Mouse (Mus musculus) cerebellum, adult 9-10 months (tissue): ENCODE data around the gene Kcnd2.

Source experiments
- DNase-seq: peaks from one replicate; pipeline ENCODE4 v3.0.0; 2022

The Kcnd2 gene

GRCm38 (mm10) chr6:21697641-21698040 lies 482.3 kb downstream of the Kcnd2 start:
- no peak for DNase-seq

- DNase-seq: no peak
Observed at GRCm38 (mm10) chr6:21701131-21701530, 485.8 kb downstream of the Kcnd2 start.

- peak; percentile 74 for DNase-seq
Observed at GRCm38 (mm10) chr6:21709228-21709627, 493.9 kb downstream of the Kcnd2 start.

DNA sequence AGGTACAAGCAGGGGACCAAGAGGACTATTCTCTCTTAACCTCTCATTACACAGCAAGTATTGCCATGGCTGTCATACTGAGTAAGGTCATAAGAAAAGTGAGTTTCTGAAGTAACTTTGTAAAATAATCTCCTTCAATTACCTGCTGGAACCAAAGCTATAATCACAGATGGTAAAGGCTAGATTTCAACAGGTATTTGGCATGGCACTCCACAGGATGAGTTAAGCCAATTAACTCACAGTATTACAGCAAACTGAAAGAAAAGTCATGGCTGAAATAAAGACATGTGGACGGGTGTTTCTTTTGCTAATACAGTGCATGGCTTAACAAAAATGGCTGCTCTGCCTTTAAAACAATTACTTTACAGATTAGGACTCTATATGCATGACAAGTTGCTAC lies 503.8 kb downstream of the Kcnd2 start:
- DNase-seq: peak; percentile 71

DNA sequence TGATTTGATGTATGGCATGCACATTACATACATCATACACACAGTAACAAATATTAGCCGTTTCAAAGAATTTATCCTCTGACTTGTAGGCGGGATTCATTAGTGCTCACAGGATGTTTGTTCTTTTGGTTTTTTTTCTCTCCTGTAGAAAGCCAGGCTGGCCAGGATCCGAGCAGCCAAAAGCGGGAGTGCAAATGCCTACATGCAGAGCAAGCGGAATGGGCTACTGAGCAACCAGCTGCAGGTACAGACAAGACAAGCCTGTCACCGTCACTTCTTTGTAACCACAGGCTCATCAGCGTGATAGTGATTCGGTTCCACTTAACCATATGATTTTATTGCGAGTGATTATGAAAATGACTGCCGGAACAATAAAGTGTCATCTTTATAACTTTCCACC lies 506.9 kb downstream of the Kcnd2 start:
- DNase-seq: peak; percentile 42

DNA sequence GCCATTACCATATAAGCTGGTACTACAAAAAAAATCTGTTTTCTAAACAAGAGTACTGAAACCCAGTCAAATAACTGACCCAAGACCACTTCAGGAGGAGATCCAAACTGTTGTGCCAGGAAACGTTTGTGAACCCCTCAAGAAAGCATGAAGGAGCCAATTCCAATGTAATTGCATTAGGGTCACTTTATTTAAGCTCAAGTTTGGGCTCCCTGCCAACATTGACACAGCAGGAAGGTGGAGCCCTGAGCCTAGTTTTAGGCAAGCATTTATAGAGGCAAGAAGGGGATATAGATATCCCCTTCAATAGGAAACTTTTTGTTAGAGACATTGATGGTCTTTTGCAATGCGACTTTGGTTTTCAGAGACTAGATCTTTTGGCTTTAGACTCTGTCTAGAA lies 525.3 kb downstream of the Kcnd2 start:
- DNase-seq: no peak

GRCm38 (mm10) chr6:21744615-21745266 lies 529.4 kb downstream of the Kcnd2 start:
- no peak for DNase-seq

GRCm38 (mm10) chr6:21747536-21747935 lies 532.2 kb downstream of the Kcnd2 start:
- DNase-seq: no peak

- peak; percentile 2 for DNase-seq
Observed at GRCm38 (mm10) chr6:21767787-21768221, 552.5 kb downstream of the Kcnd2 start.

- no peak for DNase-seq
Observed at GRCm38 (mm10) chr6:21768745-21769446, 553.6 kb downstream of the Kcnd2 start.

DNA sequence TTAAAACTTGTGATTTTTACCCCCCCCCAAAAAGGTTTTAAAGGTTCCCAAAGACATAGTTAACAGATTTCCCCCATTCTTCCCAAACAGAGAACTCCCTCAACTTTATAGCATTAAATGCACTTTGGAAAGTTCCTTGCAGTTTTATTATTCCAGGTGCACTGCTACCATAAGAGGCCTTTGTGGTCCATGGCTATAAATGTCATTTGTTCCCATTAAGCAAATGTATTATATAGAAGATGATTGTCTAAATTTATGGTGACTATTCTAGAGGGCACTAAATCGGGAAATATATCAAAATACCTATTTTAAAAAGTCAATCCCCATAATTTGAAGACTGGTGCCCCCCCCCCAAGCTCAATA lies 554.1 kb downstream of the Kcnd2 start:
- no peak for DNase-seq

DNA sequence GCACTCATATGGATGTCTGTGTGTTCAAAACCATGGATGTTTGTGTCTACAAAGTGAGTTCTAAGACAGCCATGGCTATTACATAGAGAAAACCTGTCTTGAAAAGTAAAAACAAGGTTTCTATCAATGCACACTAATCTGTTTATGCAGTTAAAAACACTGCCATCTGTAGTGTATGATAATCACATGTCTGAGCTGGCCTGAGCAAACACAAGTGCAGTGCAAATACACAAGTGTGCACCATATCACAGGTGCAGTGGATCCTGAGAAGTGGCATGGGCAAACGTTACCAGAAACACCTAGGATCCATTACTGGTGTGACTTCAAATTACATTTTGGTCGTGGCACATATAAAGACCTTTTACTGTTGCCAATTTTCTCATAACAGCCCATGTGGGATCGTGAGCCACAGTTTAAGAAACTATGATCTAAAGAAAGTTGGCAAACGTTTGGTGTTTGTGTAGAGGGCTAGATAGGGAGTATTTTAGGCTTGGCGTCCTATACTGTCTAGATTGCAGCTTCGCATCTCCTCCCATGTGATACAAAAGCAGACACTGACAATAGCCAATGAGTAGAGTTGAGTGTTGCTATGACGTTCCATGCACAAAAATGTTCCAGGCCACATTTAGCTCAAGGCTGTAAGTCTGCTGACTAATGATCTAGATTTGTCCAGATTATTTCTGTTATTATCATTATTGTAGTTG lies 559.1 kb downstream of the Kcnd2 start:
- no peak for DNase-seq
